Mouse (Mus musculus) kidney, embryonic 15.5 days (tissue): ENCODE results near the gene Eef1a2. TPM values are rescaled to one million over a fixed set of nuclear protein-coding genes. Genes with fewer than 3 reads are reported as not detected.

Experiments
- ATAC-seq: fragments of 200-750 bp; cut with Nextera tagmentation; replicated peaks from 2 replicates; pipeline ENCODE4 v1.8.0; 2017; ENCODE audit warnings: moderate TSS enrichment; ENCODE audit not compliant: low FRiP score
- H3K27ac ChIP-seq: fragments of 300-500 bp; sonication (generic); 2 replicates; pipeline ENCODE4 v1.5.1; 2015; ENCODE audit warnings: mild to moderate bottlenecking, inconsistent platforms
- H3K27me3 ChIP-seq: fragments of 300-500 bp; sonication (generic); 2 replicates; pipeline ENCODE4 v1.6.1; 2015; ENCODE audit warnings: inconsistent platforms
- H3K36me3 ChIP-seq: fragments of 300-500 bp; sonication (generic); 2 replicates; pipeline ENCODE4 v1.6.1; 2015; ENCODE audit warnings: inconsistent platforms
- H3K4me1 ChIP-seq: fragments of 300-500 bp; sonication (generic); 2 replicates; pipeline ENCODE4 v1.6.1; 2015; ENCODE audit warnings: inconsistent platforms
- H3K4me2 ChIP-seq: fragments of 300-500 bp; sonication (generic); 2 replicates; pipeline ENCODE4 v1.6.1; 2015; ENCODE audit warnings: moderate library complexity, mild to moderate bottlenecking, inconsistent platforms
- H3K4me3 ChIP-seq: fragments of 300-500 bp; sonication (generic); replicated peaks from 2 replicates; pipeline ENCODE4 v1.5.1; 2015; ENCODE audit warnings: mild to moderate bottlenecking, inconsistent platforms
- H3K9ac ChIP-seq: fragments of 300-500 bp; sonication (generic); 2 replicates; pipeline ENCODE4 v1.6.1; 2015; ENCODE audit warnings: mild to moderate bottlenecking, inconsistent platforms
- H3K9me3 ChIP-seq: fragments of 300-500 bp; sonication (generic); replicated peaks from 2 replicates; pipeline ENCODE4 v1.6.1; 2016; ENCODE audit warnings: inconsistent platforms
- WGBS: fragments of 180-500 bp; shearing (Covaris S2); methylation state at CpG from one replicate; pipeline ENCODE4 v1.1.7; 2015; ENCODE audit warnings: mixed read lengths; 5-methylcytosine and 5-hydroxymethylcytosine counted together
- polyA plus RNA-seq: library from polyadenylated mRNA; unstranded; fragments of >200 nt; fragmentation: Nextera tagmentation; extraction: Ambion mirVana; gene quantifications from 2 replicates; pipeline ENCODE4 v1.2.1, GENCODE M21; 2015

The Eef1a2 gene
- polyA plus RNA-seq, 1 experiment from 2014 or later: 0.17 TPM

DNA sequence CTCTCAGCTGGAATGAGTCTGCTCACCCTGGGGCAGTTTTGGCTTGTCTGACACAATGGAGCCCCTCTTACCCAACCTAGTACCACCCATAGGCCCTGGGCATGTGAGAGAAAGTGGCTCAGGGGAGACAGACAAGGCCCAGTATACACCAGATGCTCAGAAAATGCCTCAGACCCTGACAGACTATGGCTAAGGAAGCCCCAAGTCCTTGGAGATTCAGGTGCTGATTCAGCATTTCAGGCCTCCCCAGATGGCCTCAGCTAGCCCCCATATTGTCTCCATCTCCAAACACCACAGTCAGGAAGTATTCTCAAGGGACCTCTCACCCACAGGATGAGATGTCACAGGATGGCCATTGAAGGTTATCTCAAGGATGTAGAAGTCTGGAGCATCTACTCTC lies 34.2 kb downstream of the Eef1a2 start:
- Histone ChIP-seq H3K27me3 (peaks cover 17% of the 10 kb centered on the region), H3K9ac (no peak overlapping the region), H3K4me1 (no peaks in the 10 kb centered on the region), H3K4me3 (no peak overlapping the region), H3K27ac (no peak overlapping the region), H3K36me3 (no peaks in the 10 kb centered on the region), H3K9me3 (no peaks in the 10 kb centered on the region), H3K4me2 (no peak overlapping the region)
- ATAC-seq: no peak

DNA sequence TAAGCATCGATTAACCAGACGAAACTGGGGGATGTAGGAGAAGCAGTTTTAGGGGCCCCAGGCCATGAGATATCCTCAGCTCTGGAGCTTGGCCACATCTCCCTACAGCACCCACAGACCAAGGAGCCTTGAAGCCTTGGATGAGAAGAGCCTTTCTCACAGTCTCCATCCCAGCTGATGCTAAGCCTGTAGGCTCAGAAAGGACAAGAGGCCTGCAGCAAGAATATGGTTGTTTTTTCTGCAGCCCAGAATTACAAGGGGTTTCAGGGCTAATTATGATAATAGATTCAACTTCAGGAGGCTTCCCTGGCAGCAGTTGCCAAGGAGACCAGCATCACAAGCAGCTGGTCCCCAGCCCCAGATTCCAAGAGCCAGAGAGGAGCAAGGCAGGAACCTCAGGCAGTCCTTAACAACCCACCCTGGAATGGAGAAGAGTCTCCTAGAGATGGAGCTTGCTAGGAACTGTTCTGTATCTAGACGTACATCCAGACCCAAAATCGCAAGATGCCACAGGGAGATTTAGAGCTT lies 35.8 kb downstream of the Eef1a2 start:
- peaks cover 12% of the 10 kb centered on the region; the same call in 1 of the 2 replicates for H3K27me3 ChIP-seq
- H3K27ac ChIP-seq: no peak overlapping the region
- no peaks in the 10 kb centered on the region for H3K4me1 ChIP-seq
- H3K9me3 ChIP-seq: no peaks in the 10 kb centered on the region
- H3K36me3 ChIP-seq: no peaks in the 10 kb centered on the region
- no peak overlapping the region for H3K9ac ChIP-seq
- WGBS: 89% methylated on average over 4 of the region's 4 CpGs
- H3K4me2 ChIP-seq: no peak overlapping the region
- H3K4me3 ChIP-seq: no peak overlapping the region
- ATAC-seq: no peak

- WGBS: 17% methylated on average over 10 of the region's 10 CpGs
- Histone ChIP-seq H3K4me1 (no peaks in the 10 kb centered on the region), H3K4me2 (no peak overlapping the region), H3K36me3 (no peaks in the 10 kb centered on the region), H3K9me3 (no peaks in the 10 kb centered on the region), H3K9ac (no peak overlapping the region), H3K27me3 (peaks cover 10% of the 10 kb centered on the region; the same call in 1 of the 2 replicates), H3K4me3 (no peak overlapping the region), H3K27ac (no peak overlapping the region)
- no peak for ATAC-seq
Measured at GRCm38 (mm10) chr2:181119952-181120351, 36.9 kb downstream of the Eef1a2 start.

- H3K36me3 ChIP-seq: no peaks in the 10 kb centered on the region
- H3K9ac ChIP-seq: no peak overlapping the region
- no peak overlapping the region for H3K4me3 ChIP-seq
- no peak overlapping the region for H3K4me2 ChIP-seq
- 87% methylated on average over 5 of the region's 5 CpGs for WGBS
- ATAC-seq: no peak
- no peak overlapping the region for H3K27ac ChIP-seq
- H3K4me1 ChIP-seq: no peaks in the 10 kb centered on the region
- no peaks in the 10 kb centered on the region for H3K9me3 ChIP-seq
- peaks cover 10% of the 10 kb centered on the region; the same call in 1 of the 2 replicates for H3K27me3 ChIP-seq
Measured at GRCm38 (mm10) chr2:181116436-181116835, 40.4 kb downstream of the Eef1a2 start.

DNA sequence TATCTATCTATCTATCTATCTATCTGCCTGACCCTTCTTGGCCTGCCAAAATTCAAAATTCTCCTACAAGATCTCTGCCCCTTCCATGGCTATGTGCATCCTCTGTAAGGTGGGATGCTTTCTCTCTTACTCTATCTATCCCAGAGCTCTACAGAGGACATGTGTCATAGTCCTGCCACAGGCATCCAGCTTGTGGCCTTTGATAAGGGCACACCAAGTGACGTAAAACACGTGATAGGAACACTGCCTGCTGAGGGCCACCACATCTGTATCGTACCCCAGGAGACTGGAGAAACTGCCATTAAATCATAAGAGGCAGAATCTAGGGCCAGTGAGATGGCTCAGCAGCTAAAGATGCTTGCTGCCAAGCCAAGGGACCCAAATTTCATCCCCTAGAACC lies 41.4 kb downstream of the Eef1a2 start:
- no peak for ATAC-seq
- H3K27ac ChIP-seq: no peak overlapping the region
- no peak overlapping the region for H3K4me2 ChIP-seq
- H3K9me3 ChIP-seq: no peaks in the 10 kb centered on the region
- 83% methylated on average over 3 of the region's 3 CpGs for WGBS
- no peak overlapping the region for H3K4me3 ChIP-seq
- H3K4me1 ChIP-seq: no peaks in the 10 kb centered on the region
- no peak overlapping the region for H3K9ac ChIP-seq
- no peaks in the 10 kb centered on the region for H3K36me3 ChIP-seq
- peaks cover 6% of the 10 kb centered on the region; the same call in 1 of the 2 replicates for H3K27me3 ChIP-seq

DNA sequence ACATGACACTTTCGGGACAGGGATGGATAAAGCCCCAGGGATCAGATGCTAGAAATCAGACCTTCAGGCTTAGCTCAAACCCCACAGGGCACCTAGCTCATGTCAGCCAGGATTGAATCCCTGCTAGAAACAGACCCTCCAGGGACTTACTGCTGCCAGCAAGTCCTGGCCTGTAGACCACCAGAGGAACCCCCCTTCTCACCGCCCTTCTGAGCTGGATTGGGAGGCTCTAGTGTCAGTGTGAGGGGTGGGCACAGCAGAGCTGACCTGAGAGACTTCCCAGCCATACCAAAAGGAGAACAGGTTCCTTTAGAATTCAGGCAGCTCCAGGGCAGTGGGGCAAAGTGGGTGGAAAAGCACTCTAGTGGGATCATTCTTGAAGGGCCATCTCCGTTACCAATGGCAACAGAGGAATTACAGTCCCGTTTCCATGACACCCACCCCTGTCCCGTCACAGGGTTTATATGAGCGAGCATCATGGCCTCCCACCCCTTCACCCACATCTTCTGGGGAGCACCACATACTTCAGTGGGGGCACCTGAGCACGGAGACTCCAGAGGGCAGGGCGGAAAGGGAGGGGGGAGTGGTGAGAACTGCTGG lies 43.0 kb downstream of the Eef1a2 start:
- no peak overlapping the region for H3K4me3 ChIP-seq
- WGBS: 73% methylated on average over 8 of the region's 8 CpGs
- H3K9ac ChIP-seq: no peak overlapping the region
- no peak overlapping the region for H3K4me2 ChIP-seq
- no peaks in the 10 kb centered on the region; the same call in 1 of the 2 replicates for H3K27me3 ChIP-seq
- no peaks in the 10 kb centered on the region for H3K4me1 ChIP-seq
- no peak for ATAC-seq
- H3K9me3 ChIP-seq: no peaks in the 10 kb centered on the region
- no peak overlapping the region for H3K27ac ChIP-seq
- no peaks in the 10 kb centered on the region for H3K36me3 ChIP-seq

- H3K36me3 ChIP-seq: no peaks in the 10 kb centered on the region
- no peak for ATAC-seq
- no peak overlapping the region for H3K27ac ChIP-seq
- H3K9me3 ChIP-seq: no peaks in the 10 kb centered on the region
- H3K4me3 ChIP-seq: no peak overlapping the region
- H3K27me3 ChIP-seq: no peaks in the 10 kb centered on the region
- no peak overlapping the region for H3K9ac ChIP-seq
- WGBS: 79% methylated on average over 1 of the region's 1 CpGs
- no peak overlapping the region for H3K4me2 ChIP-seq
- no peaks in the 10 kb centered on the region for H3K4me1 ChIP-seq
Measured at GRCm38 (mm10) chr2:181111665-181112064, 45.1 kb downstream of the Eef1a2 start.

- Histone ChIP-seq H3K27ac (no peak overlapping the region), H3K27me3 (no peaks in the 10 kb centered on the region), H3K36me3 (no peaks in the 10 kb centered on the region), H3K9ac (no peak overlapping the region), H3K9me3 (no peaks in the 10 kb centered on the region), H3K4me1 (0 out of 2 replicates have a peak, but pooled peaks cover 5% of the 10 kb centered on the region), H3K4me3 (no peak overlapping the region), H3K4me2 (no peak overlapping the region)
- no peak for ATAC-seq
- WGBS: 54% methylated on average over 2 of the region's 2 CpGs
Measured at GRCm38 (mm10) chr2:181104111-181104510, 52.7 kb downstream of the Eef1a2 start.

- Histone ChIP-seq H3K27me3 (0 out of 2 replicates have a peak, but pooled peaks cover 3% of the 10 kb centered on the region), H3K4me1 (0 out of 2 replicates have a peak, but pooled peaks cover 5% of the 10 kb centered on the region), H3K4me3 (no peak overlapping the region), H3K27ac (no peak overlapping the region), H3K9ac (no peak overlapping the region), H3K36me3 (no peaks in the 10 kb centered on the region), H3K4me2 (no peak overlapping the region), H3K9me3 (no peaks in the 10 kb centered on the region)
- WGBS: 18% methylated on average over 2 of the region's 2 CpGs
- peak; percentile 64; the same call in 1 of the 2 replicates for ATAC-seq
Measured at GRCm38 (mm10) chr2:181102161-181102560, 54.7 kb downstream of the Eef1a2 start.

DNA sequence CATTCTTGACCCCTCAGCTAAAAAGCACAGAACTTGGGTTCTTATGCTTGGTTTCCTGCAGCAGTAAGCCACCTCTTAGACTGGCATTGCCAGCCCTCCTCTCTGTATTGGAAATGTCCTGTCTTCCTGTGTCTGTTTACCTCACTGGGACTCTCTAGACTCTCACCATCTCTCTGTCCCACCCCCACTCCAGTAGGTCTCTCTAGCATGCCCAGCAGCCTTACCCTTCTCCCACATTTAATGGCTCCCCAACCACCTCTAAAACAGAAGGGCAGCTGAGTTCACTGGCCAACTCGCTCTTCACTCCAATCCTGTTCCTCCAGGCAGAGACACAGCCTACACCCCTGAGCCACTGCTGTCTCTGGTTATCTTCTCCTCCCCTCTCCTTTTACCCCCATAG lies 55.2 kb downstream of the Eef1a2 start:
- no peaks in the 10 kb centered on the region for H3K9me3 ChIP-seq
- no peak overlapping the region for H3K4me3 ChIP-seq
- H3K36me3 ChIP-seq: no peaks in the 10 kb centered on the region
- H3K4me2 ChIP-seq: no peak overlapping the region
- 66% methylated on average over 1 of the region's 1 CpGs for WGBS
- H3K4me1 ChIP-seq: 0 out of 2 replicates have a peak, but pooled peaks cover 5% of the 10 kb centered on the region
- peaks cover 3% of the 10 kb centered on the region; the same call in 1 of the 2 replicates for H3K27me3 ChIP-seq
- ATAC-seq: no peak
- H3K9ac ChIP-seq: no peak overlapping the region
- H3K27ac ChIP-seq: no peak overlapping the region

GRCm38 (mm10) chr2:181100087-181100486 lies 56.7 kb downstream of the Eef1a2 start:
- Histone ChIP-seq H3K27ac (no peak overlapping the region), H3K36me3 (no peaks in the 10 kb centered on the region), H3K27me3 (peaks cover 9% of the 10 kb centered on the region), H3K9ac (no peak overlapping the region), H3K9me3 (no peaks in the 10 kb centered on the region), H3K4me1 (0 out of 2 replicates have a peak, but pooled peaks cover 5% of the 10 kb centered on the region), H3K4me3 (no peak overlapping the region), H3K4me2 (no peak overlapping the region)
- WGBS: 91% methylated on average over 2 of the region's 2 CpGs
- no peak for ATAC-seq
